Mouse (Mus musculus) cerebellum, postnatal 4 days (tissue): ENCODE data around the gene Twf1.

Experiments used
- DNase-seq, 2 experiments: peaks; one replicate each; pipeline ENCODE4 v3.0.0; 2022; ENCODE audit warnings: low spot score in 2 of 2, mixed read lengths in 1 of 2

The Twf1 gene

GRCm38 (mm10) chr15:94572746-94573145 lies 16.9 kb downstream of the Twf1 start:
- no peak for DNase-seq

GRCm38 (mm10) chr15:94571501-94571900 lies 18.2 kb downstream of the Twf1 start:
- DNase-seq, result no peak

- DNase-seq, result no peak
Observed at GRCm38 (mm10) chr15:94568496-94569182, 21.1 kb downstream of the Twf1 start.

GRCm38 (mm10) chr15:94565854-94566253 lies 23.8 kb downstream of the Twf1 start:
- no peak for DNase-seq

GRCm38 (mm10) chr15:94564909-94565308 lies 24.8 kb downstream of the Twf1 start:
- no peak for DNase-seq

- DNase-seq, result no peak
Observed at GRCm38 (mm10) chr15:94558895-94559656, 30.6 kb downstream of the Twf1 start.

GRCm38 (mm10) chr15:94557442-94557841 lies 32.2 kb downstream of the Twf1 start:
- DNase-seq, result peak; percentile 82 to 92

GRCm38 (mm10) chr15:94553536-94553935 lies 36.2 kb downstream of the Twf1 start:
- no peak for DNase-seq

GRCm38 (mm10) chr15:94544844-94545243 lies 44.8 kb downstream of the Twf1 start:
- no peak for DNase-seq

GRCm38 (mm10) chr15:94544052-94544636 lies 45.5 kb downstream of the Twf1 start:
- no peak for DNase-seq

GRCm38 (mm10) chr15:94543409-94544051 lies 46.2 kb downstream of the Twf1 start, which contains the start of the genes Pus7l and Irak4:
Pus7l (minus strand) TSS chr15:94543547.
Irak4 (plus strand) TSS chr15:94543643.
- DNase-seq, result peak; percentile 77 to 86

- DNase-seq, result no peak
Observed at GRCm38 (mm10) chr15:94542567-94543408, 46.9 kb downstream of the Twf1 start.

- DNase-seq, result no peak
Observed at GRCm38 (mm10) chr15:94539296-94539695, 50.4 kb downstream of the Twf1 start.

GRCm38 (mm10) chr15:94535521-94535920 lies 54.2 kb downstream of the Twf1 start:
- DNase-seq, result no peak

GRCm38 (mm10) chr15:94532956-94533355 lies 56.7 kb downstream of the Twf1 start:
- no peak for DNase-seq

- DNase-seq, result no peak
Observed at GRCm38 (mm10) chr15:94532306-94532705, 57.4 kb downstream of the Twf1 start.

- DNase-seq, result no peak
Observed at GRCm38 (mm10) chr15:94530519-94530918, 59.2 kb downstream of the Twf1 start.
